Mouse (Mus musculus) MEL (cell line): ENCODE results near the gene Olfr1313. TPM values are rescaled to one million over a fixed set of nuclear protein-coding genes. Genes with fewer than 3 reads are reported as not detected.
"Not testable (repeated sequence)": the region's sequence is repeated elsewhere in the genome, so short reads cannot be mapped to it uniquely, and the experiment has no call there.

ENCODE experiments used
- DNase-seq: peaks from one replicate; pipeline ENCODE4 v3.0.0; 2011; ENCODE audit warnings: low read depth, low spot score
- H3K27ac ChIP-seq: 2 replicates; pipeline ENCODE4 v1.5.1; 2012; ENCODE audit warnings: low read depth, mild to moderate bottlenecking, control low read depth, low read length, moderate library complexity; ENCODE audit not compliant: control insufficient read depth
- H3K27me3 ChIP-seq, 2 experiments: fragments of 150-350 bp in 1 of 2; sonication (generic) in 1 of 2; 2 replicates each; pipeline ENCODE4 v1.6.1; 2012; ENCODE audit warnings: low read length in 2 of 2, mild to moderate bottlenecking in 2 of 2, improper control_type of control experiment in 1 of 2, moderate library complexity in 1 of 2; ENCODE audit not compliant: insufficient read depth in 2 of 2, control insufficient read depth in 1 of 2
- H3K36me3 ChIP-seq, 2 experiments: 2 replicates each; pipeline ENCODE4 v1.6.1; 2012 to 2014; ENCODE audit warnings: low read length in 2 of 2, improper control_type of control experiment in 1 of 2, inconsistent platforms in 1 of 2, mild to moderate bottlenecking in 1 of 2; ENCODE audit not compliant: insufficient read depth in 2 of 2, control insufficient read depth in 1 of 2
- H3K4me1 ChIP-seq, 2 experiments: fragments of 150-350 bp in 1 of 2; sonication (generic) in 1 of 2; 2 replicates each; pipeline ENCODE4 v1.6.1; 2012; ENCODE audit warnings: low read length in 2 of 2, improper control_type of control experiment in 1 of 2, mild to moderate bottlenecking in 1 of 2; ENCODE audit not compliant: insufficient read depth in 2 of 2, control insufficient read depth in 1 of 2
- H3K4me3 ChIP-seq, 2 experiments: fragments of 150-350 bp in 1 of 2; sonication (generic) in 1 of 2; 2 replicates each; pipeline ENCODE4 v1.5.1; 2012; ENCODE audit warnings: low read depth in 2 of 2, low read length in 2 of 2, mild to moderate bottlenecking in 2 of 2, moderate library complexity in 2 of 2, control low read depth in 1 of 2, improper control_type of control experiment in 1 of 2; ENCODE audit not compliant: control insufficient read depth in 1 of 2, insufficient read depth in 1 of 2
- H3K79me2 ChIP-seq: 2 replicates; pipeline ENCODE4 v1.6.1; 2012; ENCODE audit warnings: mild to moderate bottlenecking, low read length, moderate library complexity; ENCODE audit not compliant: control insufficient read depth, poor library complexity, insufficient read depth
- H3K9ac ChIP-seq: 2 replicates; pipeline ENCODE4 v1.6.1; 2012; ENCODE audit warnings: low read depth, mild to moderate bottlenecking, control low read depth, low read length, moderate library complexity; ENCODE audit not compliant: control insufficient read depth, poor library complexity, severe bottlenecking
- H3K9me3 ChIP-seq: fragments of 150-350 bp; sonication (generic); replicated peaks from 2 replicates; pipeline ENCODE4 v1.6.1; 2012; ENCODE audit warnings: mild to moderate bottlenecking, low read length, improper control_type of control experiment, moderate library complexity; ENCODE audit not compliant: insufficient read depth
- BHLHE40 ChIP-seq: IDR thresholded peaks from 2 replicates; pipeline ENCODE4 v1.6.1; 2012; ENCODE audit warnings: low read depth, mild to moderate bottlenecking, inconsistent platforms, low read length, improper control_type of control experiment, borderline replicate concordance
- CTCF ChIP-seq, 3 experiments: IDR thresholded peaks in 2 of 3; conservative IDR thresholded peaks in 1 of 3; 2 replicates each; pipeline ENCODE4 v1.5.1; 2011 to 2012; ENCODE audit warnings: low read length in 3 of 3, low read depth in 2 of 3, mild to moderate bottlenecking in 2 of 3, improper control_type of control experiment in 1 of 3, inconsistent platforms in 1 of 3, mixed read lengths in 1 of 3, moderate library complexity in 1 of 3; ENCODE audit not compliant: control insufficient read depth in 1 of 3, insufficient read depth in 1 of 3, poor library complexity in 1 of 3, severe bottlenecking in 1 of 3
- EP300 ChIP-seq, 2 experiments: IDR thresholded peaks; 2 replicates each; pipeline ENCODE4 v1.6.1; 2011; ENCODE audit warnings: improper control_type of control experiment in 2 of 2, low read length in 2 of 2, low read depth in 1 of 2, mild to moderate bottlenecking in 1 of 2
- GATA1 ChIP-seq: IDR thresholded peaks from 2 replicates; pipeline ENCODE4 v1.6.1; 2011; ENCODE audit warnings: low read depth, low read length, improper control_type of control experiment
- HCFC1 ChIP-seq: IDR thresholded peaks from 2 replicates; pipeline ENCODE4 v1.6.1; 2012; ENCODE audit warnings: low read depth, mild to moderate bottlenecking, inconsistent platforms, low read length, improper control_type of control experiment, moderate library complexity
- KAT2A ChIP-seq: conservative IDR thresholded peaks from 2 replicates; pipeline ENCODE4 v1.6.1; 2012; ENCODE audit warnings: low read depth, low read length, improper control_type of control experiment, inconsistent platforms
- MEF2A ChIP-seq: IDR thresholded peaks from 2 replicates; pipeline ENCODE4 v1.6.1; 2014; ENCODE audit warnings: low read depth, mild to moderate bottlenecking, inconsistent platforms, low read length, improper control_type of control experiment; ENCODE audit not compliant: poor library complexity, insufficient replicate concordance, severe bottlenecking; ENCODE audit errors: extremely low read depth
- MXI1 ChIP-seq: IDR thresholded peaks from 2 replicates; pipeline ENCODE4 v1.6.1; 2011; ENCODE audit warnings: mild to moderate bottlenecking, low read depth, low read length, improper control_type of control experiment
- MYB ChIP-seq: IDR thresholded peaks from 2 replicates; pipeline ENCODE4 v1.6.1; 2011; ENCODE audit warnings: mild to moderate bottlenecking, low read depth, low read length, improper control_type of control experiment
- MYC ChIP-seq: IDR thresholded peaks from 2 replicates; pipeline ENCODE4 v1.6.1; 2011; ENCODE audit warnings: low read depth, mild to moderate bottlenecking, low read length, improper control_type of control experiment, moderate library complexity
- NELFE ChIP-seq: IDR thresholded peaks from 2 replicates; pipeline ENCODE4 v1.6.1; 2011; ENCODE audit warnings: low read depth, low read length, improper control_type of control experiment
- POLR2A ChIP-seq, 2 experiments: IDR thresholded peaks; 2 replicates each; pipeline ENCODE4 v1.6.1; 2011 to 2012; ENCODE audit warnings: low read length in 2 of 2, mild to moderate bottlenecking in 2 of 2, control low read depth in 1 of 2, improper control_type of control experiment in 1 of 2, low read depth in 1 of 2, moderate library complexity in 1 of 2; ENCODE audit not compliant: control insufficient read depth in 1 of 2, insufficient read depth in 1 of 2, poor library complexity in 1 of 2
- POLR2AphosphoS2 ChIP-seq: IDR thresholded peaks from 2 replicates; pipeline ENCODE4 v1.6.1; 2011; ENCODE audit warnings: low read length, improper control_type of control experiment
- POLR2AphosphoS5 ChIP-seq: IDR thresholded peaks from 2 replicates; pipeline ENCODE4 v1.6.1; 2012; ENCODE audit warnings: low read depth, borderline replicate concordance, mild to moderate bottlenecking, inconsistent platforms, low read length, moderate library complexity, mixed read lengths
- SMC3 ChIP-seq: IDR thresholded peaks from 2 replicates; pipeline ENCODE4 v1.6.1; 2011; ENCODE audit warnings: low read depth, low read length, improper control_type of control experiment
- TAL1 ChIP-seq: IDR thresholded peaks from 2 replicates; pipeline ENCODE4 v1.6.1; 2012; ENCODE audit warnings: mild to moderate bottlenecking, inconsistent platforms, low read length, moderate library complexity, mixed read lengths
- TBP ChIP-seq: IDR thresholded peaks from 2 replicates; pipeline ENCODE4 v1.8.0; 2011; ENCODE audit warnings: low read depth, low read length, improper control_type of control experiment
- USF2 ChIP-seq, 2 experiments: IDR thresholded peaks; 2 replicates each; pipeline ENCODE4 v1.6.1; 2011 to 2012; ENCODE audit warnings: improper control_type of control experiment in 2 of 2, low read length in 2 of 2, borderline replicate concordance in 1 of 2, inconsistent platforms in 1 of 2, low read depth in 1 of 2, mild to moderate bottlenecking in 1 of 2; ENCODE audit not compliant: insufficient read depth in 1 of 2
- ZC3H11A ChIP-seq: IDR thresholded peaks from 2 replicates; pipeline ENCODE4 v1.6.1; 2012; ENCODE audit warnings: low read depth, mild to moderate bottlenecking, inconsistent platforms, low read length, improper control_type of control experiment
- ZNF384 ChIP-seq: IDR thresholded peaks from 2 replicates; pipeline ENCODE4 v1.6.1; 2012; ENCODE audit warnings: low read depth, mild to moderate bottlenecking, inconsistent platforms, low read length, improper control_type of control experiment
- polyA plus RNA-seq, 2 experiments: library from polyadenylated mRNA; stranded (reverse) in 1 of 2; unstranded in 1 of 2; fragments of >175 nt in 1 of 2; fragments of >200 nt in 1 of 2; gene quantifications; 2 replicates each; pipeline versions ENCODE4 v1.2.1 to v1.2.4; 2012; ENCODE audit warnings: low replicate concordance in 2 of 2, low read depth in 1 of 2; ENCODE audit not compliant: insufficient read length in 2 of 2, insufficient read depth in 1 of 2, missing spikeins in 1 of 2
- total RNA-seq: library from RNA; depleted of rRNA; stranded (reverse); fragments of 300-350 nt; gene quantifications from 2 replicates; pipeline ENCODE4 v1.2.3, GENCODE M21; 2012

The Olfr1313 gene
- total and polyA plus RNA-seq, 3 experiments: not detected

DNA sequence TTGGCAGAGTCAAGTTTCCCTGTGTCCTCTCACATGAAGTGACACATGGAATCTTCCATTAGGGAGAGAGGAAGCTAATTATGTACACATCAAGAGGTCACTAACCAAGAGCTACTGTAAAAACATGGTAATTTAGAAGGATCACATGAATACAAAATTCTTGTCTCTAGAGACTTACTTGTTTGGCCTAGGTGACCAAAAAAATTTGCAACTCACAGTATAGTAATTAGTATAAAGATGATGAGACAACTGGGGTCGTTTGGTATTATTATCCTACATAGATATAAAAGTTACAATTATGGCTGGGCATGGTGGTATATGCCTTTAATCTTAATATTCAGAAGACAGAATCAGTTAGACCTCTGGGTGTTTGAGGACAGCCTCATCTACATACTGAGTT, 27.5 kb downstream of the Olfr1313 start, which contains the start of gene Olfr1312:
Olfr1312 (minus strand) TSS at position 101 of the 400 bp plus-strand sequence.
- Histone ChIP-seq H3K9ac (no peak within 1 kb of the TSS), H3K9me3 (no peaks in the 10 kb centered on the region), H3K27me3 (no peaks in the 10 kb centered on the region), H3K36me3 (no peaks in the 10 kb centered on the region), H3K4me3 (no peak within 1 kb of the TSS), H3K27ac (no peak within 1 kb of the TSS), H3K79me2 (no peaks in the 10 kb centered on the region), H3K4me1 (no peaks in the 10 kb centered on the region)
- TF ChIP-seq NELFE: no peak
- no peak for TF ChIP-seq HCFC1
- no peak for TF ChIP-seq TAL1
- TF ChIP-seq POLR2AphosphoS2: no peak
- no peak for TF ChIP-seq ZNF384
- no peak for TF ChIP-seq MXI1
- no peak for TF ChIP-seq BHLHE40
- no peak for TF ChIP-seq MYC
- no peak for TF ChIP-seq TBP
- no peak for TF ChIP-seq POLR2A (IDR thresholded peaks at IDR 0.05; ENCODE audit: control insufficient read depth in 1 of 2, insufficient read depth in 1 of 2, low read depth in 1 of 2, low read length in 2 of 2, poor library complexity in 1 of 2)
- TF ChIP-seq EP300 (IDR thresholded peaks at IDR 0.05; ENCODE audit: low read depth in 1 of 2, low read length in 2 of 2): no peak
- no peak for TF ChIP-seq KAT2A
- TF ChIP-seq SMC3: no peak
- TF ChIP-seq MEF2A: no peak
- no peak for TF ChIP-seq USF2 (IDR thresholded peaks at IDR 0.05; ENCODE audit: borderline replicate concordance in 1 of 2, insufficient read depth in 1 of 2, low read depth in 1 of 2, low read length in 2 of 2)
- no peak for TF ChIP-seq POLR2AphosphoS5
- TF ChIP-seq GATA1: no peak
- TF ChIP-seq CTCF (IDR thresholded peaks at IDR 0.05 in 2 of 3, conservative IDR thresholded peaks at IDR 0.05 in 1 of 3; ENCODE audit: control insufficient read depth in 1 of 3, insufficient read depth in 1 of 3, low read depth in 2 of 3, low read length in 3 of 3, poor library complexity in 1 of 3, severe bottlenecking in 1 of 3): no peak
- no peak for TF ChIP-seq ZC3H11A
- no peak for TF ChIP-seq MYB
- DNase-seq: no peak

DNA sequence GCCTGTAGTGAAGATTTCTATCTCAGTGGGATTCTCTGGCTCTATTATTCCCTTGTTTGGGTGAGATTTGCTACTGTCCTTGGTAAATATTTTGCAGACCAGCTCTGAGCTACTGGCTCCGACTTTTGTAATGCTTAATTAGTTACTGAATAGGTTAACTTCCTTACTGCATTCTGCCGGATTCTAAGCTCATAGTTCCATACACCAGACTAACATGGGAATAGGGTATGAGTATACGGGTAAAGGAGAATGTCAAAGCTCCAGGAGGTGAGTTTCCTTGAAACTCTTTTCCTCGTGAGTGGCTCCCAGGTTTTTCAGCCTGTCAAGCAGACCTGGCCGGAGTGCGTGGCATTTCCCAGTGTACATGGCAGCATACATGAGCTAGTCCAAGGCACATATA, 50.7 kb downstream of the Olfr1313 start:
- DNase-seq, H3K9me3 ChIP-seq, H3K27me3 ChIP-seq, H3K36me3 ChIP-seq, H3K4me3 ChIP-seq, H3K9ac ChIP-seq, H3K79me2 ChIP-seq, H3K4me1 ChIP-seq, H3K27ac ChIP-seq: not testable (repeated sequence)
